Mouse (Mus musculus) forebrain, embryonic 10.5 days (tissue): Measurements from ENCODE around the gene Hs6st3. TPM values are rescaled to one million over a fixed set of nuclear protein-coding genes. Genes with fewer than 3 reads are reported as not detected.

ENCODE experiments used
- DNase-seq: peaks from one replicate; pipeline ENCODE4 v3.0.0-alpha.2; 2017; ENCODE audit warnings: low spot score; ENCODE audit errors: extremely low spot score
- H3K27ac ChIP-seq: fragments of 300-500 bp; sonication (generic); 2 replicates; pipeline ENCODE4 v1.5.1; 2016; ENCODE audit warnings: mild to moderate bottlenecking
- H3K27me3 ChIP-seq: fragments of 300-500 bp; sonication (generic); 2 replicates; pipeline ENCODE4 v1.6.1; 2016; ENCODE audit warnings: mild to moderate bottlenecking; ENCODE audit not compliant: poor library complexity, severe bottlenecking
- H3K36me3 ChIP-seq: fragments of 300-500 bp; sonication (generic); replicated peaks from 2 replicates; pipeline ENCODE4 v1.6.1; 2016; ENCODE audit warnings: mild to moderate bottlenecking, moderate library complexity
- H3K4me1 ChIP-seq: fragments of 300-500 bp; sonication (generic); 2 replicates; pipeline ENCODE4 v1.6.1; 2016
- H3K4me3 ChIP-seq: fragments of 300-500 bp; sonication (generic); 2 replicates; pipeline ENCODE4 v1.5.1; 2016; ENCODE audit warnings: mild to moderate bottlenecking, moderate library complexity
- H3K9me3 ChIP-seq: fragments of 300-500 bp; sonication (generic); 2 replicates; pipeline ENCODE4 v1.6.1; 2016; ENCODE audit warnings: mild to moderate bottlenecking, moderate library complexity
- WGBS: fragments of 180-500 bp; shearing (Covaris S2); methylation state at CpG from one replicate; pipeline ENCODE4 v1.1.7; 2016; 5-methylcytosine and 5-hydroxymethylcytosine counted together
- polyA plus RNA-seq: library from polyadenylated mRNA; unstranded; fragments of >200 nt; fragmentation: Nextera tagmentation; extraction: Ambion mirVana; gene quantifications from 2 replicates; pipeline ENCODE4 v1.2.1, GENCODE M21; 2016

The Hs6st3 gene
- polyA plus RNA-seq, 1 experiment from 2014 or later: not detected

GRCm38 (mm10) chr14:119798561-119798960 is 660.4 kb downstream of the Hs6st3 start:
- Histone ChIP-seq H3K4me1 (0 out of 2 replicates have a peak, but pooled peaks cover 2% of the 10 kb centered on the region), H3K4me3 (no peak overlapping the region), H3K27ac (no peak overlapping the region), H3K9me3 (no peaks in the 10 kb centered on the region), H3K36me3 (no peaks in the 10 kb centered on the region), H3K27me3 (no peaks in the 10 kb centered on the region)
- 93% methylated on average over 11 of the region's 11 CpGs for WGBS
- no peak for DNase-seq

GRCm38 (mm10) chr14:119800856-119801255 is 662.7 kb downstream of the Hs6st3 start:
- DNase-seq: no peak
- H3K9me3 ChIP-seq: no peaks in the 10 kb centered on the region
- WGBS: 81% methylated on average over 11 of the region's 11 CpGs
- H3K4me1 ChIP-seq: 0 out of 2 replicates have a peak, but pooled peaks cover 2% of the 10 kb centered on the region
- no peaks in the 10 kb centered on the region for H3K36me3 ChIP-seq
- no peaks in the 10 kb centered on the region for H3K27me3 ChIP-seq
- H3K4me3 ChIP-seq: no peak overlapping the region
- no peak overlapping the region for H3K27ac ChIP-seq

- Histone ChIP-seq H3K4me1 (peaks cover 6% of the 10 kb centered on the region; the same call in 1 of the 2 replicates), H3K9me3 (no peaks in the 10 kb centered on the region), H3K27ac (no peak overlapping the region), H3K36me3 (no peaks in the 10 kb centered on the region), H3K4me3 (no peak overlapping the region), H3K27me3 (peaks cover 4% of the 10 kb centered on the region; the same call in 1 of the 2 replicates)
- DNase-seq: no peak
- 93% methylated on average over 4 of the region's 4 CpGs for WGBS
Observed at GRCm38 (mm10) chr14:119813898-119814297, 675.8 kb downstream of the Hs6st3 start.

DNA sequence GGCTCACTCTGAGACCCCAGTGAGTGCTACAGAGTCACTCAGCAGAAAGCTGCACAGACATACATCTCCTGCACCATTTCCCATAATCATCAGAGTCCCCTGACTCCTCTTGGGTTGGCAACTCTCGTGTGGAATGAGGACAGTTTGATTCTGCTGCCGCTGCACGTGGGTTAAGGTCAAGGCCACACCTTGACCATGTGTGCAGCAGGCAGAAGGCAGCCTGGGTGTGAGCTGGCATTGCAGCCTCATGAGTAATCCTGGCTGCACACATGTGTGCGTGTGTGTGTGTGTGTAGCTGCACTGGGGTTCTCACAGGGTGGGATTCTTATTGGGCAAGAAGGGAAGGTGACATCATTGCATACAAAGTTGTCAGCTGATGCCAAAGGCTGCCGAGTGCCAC is 677.5 kb downstream of the Hs6st3 start:
- 88% methylated on average over 5 of the region's 5 CpGs for WGBS
- no peaks in the 10 kb centered on the region for H3K9me3 ChIP-seq
- peaks cover 4% of the 10 kb centered on the region; the same call in 1 of the 2 replicates for H3K27me3 ChIP-seq
- no peak for DNase-seq
- peaks cover 12% of the 10 kb centered on the region; the same call in 1 of the 2 replicates for H3K4me1 ChIP-seq
- H3K36me3 ChIP-seq: no peaks in the 10 kb centered on the region
- H3K4me3 ChIP-seq: no peak overlapping the region
- no peak overlapping the region for H3K27ac ChIP-seq

GRCm38 (mm10) chr14:119820562-119820961 is 682.4 kb downstream of the Hs6st3 start:
- no peaks in the 10 kb centered on the region for H3K36me3 ChIP-seq
- H3K27me3 ChIP-seq: peaks cover 2% of the 10 kb centered on the region; the same call in 1 of the 2 replicates
- H3K9me3 ChIP-seq: no peaks in the 10 kb centered on the region
- no peak overlapping the region for H3K4me3 ChIP-seq
- DNase-seq: no peak
- H3K4me1 ChIP-seq: peaks cover 12% of the 10 kb centered on the region; the same call in 1 of the 2 replicates
- no peak overlapping the region for H3K27ac ChIP-seq
- WGBS: 64% methylated on average over 6 of the region's 6 CpGs

DNA sequence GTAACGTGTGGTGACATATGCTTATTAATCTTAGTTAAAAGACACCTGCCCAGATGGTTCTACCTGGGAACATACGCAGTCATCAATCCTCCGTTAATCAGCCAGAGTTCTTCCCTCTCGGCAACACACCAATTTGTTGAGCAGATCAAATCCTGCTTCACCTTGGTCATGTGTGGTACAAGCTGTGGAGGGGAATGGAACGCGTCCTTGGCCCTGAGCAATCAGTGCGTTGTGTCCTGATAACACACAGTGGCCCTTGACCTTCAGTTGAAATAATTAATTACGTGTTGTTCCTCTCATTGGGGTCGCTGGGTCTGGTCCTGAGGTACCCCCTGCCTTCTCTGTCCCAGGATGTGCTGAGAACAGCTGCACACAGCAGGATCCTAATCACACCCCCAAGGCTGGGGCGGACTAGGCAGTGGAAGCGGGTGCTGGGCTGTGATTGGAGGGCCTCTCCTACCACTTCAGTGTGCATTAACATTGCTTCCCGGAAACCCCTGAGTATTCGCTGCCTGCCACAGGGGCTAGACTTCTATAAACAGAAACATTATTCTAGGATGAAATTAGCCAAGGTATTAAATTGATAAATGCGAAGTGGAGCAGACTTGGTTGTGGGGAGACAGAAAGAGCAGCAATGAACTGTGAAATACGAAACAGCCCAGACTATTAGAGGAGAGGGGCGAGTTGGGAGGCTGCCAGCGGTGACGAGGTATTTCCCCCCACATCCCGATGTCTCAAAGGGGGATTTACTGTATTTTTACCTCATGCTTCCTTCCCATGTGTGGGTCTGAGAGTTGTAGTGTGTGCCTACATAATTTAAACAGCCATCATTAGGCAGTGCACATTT is 693.2 kb downstream of the Hs6st3 start:
- H3K27me3 ChIP-seq: no peaks in the 10 kb centered on the region
- H3K36me3 ChIP-seq: no peaks in the 10 kb centered on the region
- no peaks in the 10 kb centered on the region for H3K9me3 ChIP-seq
- H3K4me1 ChIP-seq: peaks cover 24% of the 10 kb centered on the region
- DNase-seq: peak; percentile 18
- WGBS: 52% methylated on average over 19 of the region's 19 CpGs
- no peak overlapping the region for H3K27ac ChIP-seq
- no peak overlapping the region for H3K4me3 ChIP-seq

- Histone ChIP-seq H3K4me1 (peaks cover 24% of the 10 kb centered on the region), H3K4me3 (no peak overlapping the region), H3K36me3 (no peaks in the 10 kb centered on the region), H3K27ac (no peak overlapping the region), H3K27me3 (no peaks in the 10 kb centered on the region), H3K9me3 (no peaks in the 10 kb centered on the region)
- WGBS: 84% methylated on average over 7 of the region's 7 CpGs
- no peak for DNase-seq
Observed at GRCm38 (mm10) chr14:119832012-119832325, 693.8 kb downstream of the Hs6st3 start.

DNA sequence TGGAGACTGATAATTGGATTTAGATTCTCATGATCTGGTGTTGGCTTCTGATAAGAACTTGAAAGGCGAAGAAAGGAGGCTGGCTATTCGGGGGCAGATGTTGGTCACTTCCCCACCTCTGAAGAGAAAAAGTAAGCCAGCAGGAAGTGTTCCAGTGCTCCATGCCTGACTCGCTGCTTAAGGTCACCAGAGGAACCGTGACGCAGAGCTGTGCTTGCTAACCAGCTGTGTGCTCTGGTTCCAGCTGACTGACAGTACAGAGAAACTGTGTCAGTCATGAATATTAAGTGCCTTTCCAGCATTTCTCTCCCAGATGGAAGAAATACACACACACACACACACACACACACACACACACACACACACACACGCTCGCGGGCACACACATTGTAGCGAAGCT is 694.8 kb downstream of the Hs6st3 start:
- peaks cover 24% of the 10 kb centered on the region for H3K4me1 ChIP-seq
- no peaks in the 10 kb centered on the region for H3K27me3 ChIP-seq
- no peaks in the 10 kb centered on the region for H3K9me3 ChIP-seq
- 63% methylated on average over 9 of the region's 9 CpGs for WGBS
- DNase-seq: no peak
- H3K27ac ChIP-seq: no peak overlapping the region
- H3K36me3 ChIP-seq: no peaks in the 10 kb centered on the region
- H3K4me3 ChIP-seq: no peak overlapping the region

DNA sequence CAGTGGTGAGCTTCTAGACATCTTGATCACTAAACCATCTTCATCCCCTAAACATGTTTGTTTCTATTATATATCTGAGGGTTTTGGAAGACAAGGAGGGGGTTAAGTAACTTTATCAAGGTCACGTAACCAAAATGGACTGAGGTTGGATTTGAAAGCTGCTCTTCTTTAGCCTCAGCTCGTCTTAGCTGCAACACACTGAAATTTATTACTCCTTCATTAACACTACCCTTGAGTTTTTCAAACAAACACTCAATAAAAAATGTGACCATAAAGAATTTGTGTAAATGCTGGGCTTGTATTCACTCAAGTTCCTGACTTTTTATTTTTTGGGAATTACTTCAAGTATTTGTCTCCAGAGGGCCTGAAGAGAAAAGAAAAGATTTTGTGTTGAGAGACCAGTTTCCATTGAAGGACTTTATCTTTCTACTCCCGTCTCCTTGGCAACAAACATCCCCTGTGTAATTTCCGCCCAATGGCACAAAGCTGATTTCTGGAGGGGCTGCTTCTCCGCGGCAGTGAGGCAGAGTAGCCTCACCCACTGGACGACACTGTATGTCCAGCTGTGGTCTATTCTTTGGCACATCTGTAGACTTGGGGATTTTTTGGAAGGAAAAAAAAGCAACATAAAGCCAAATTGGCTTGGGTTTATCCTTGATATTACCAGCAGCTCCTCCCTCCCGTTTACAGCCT is 696.0 kb downstream of the Hs6st3 start:
- peaks cover 25% of the 10 kb centered on the region for H3K4me1 ChIP-seq
- H3K36me3 ChIP-seq: no peaks in the 10 kb centered on the region
- no peaks in the 10 kb centered on the region for H3K9me3 ChIP-seq
- 66% methylated on average over 8 of the region's 8 CpGs for WGBS
- no peak overlapping the region for H3K4me3 ChIP-seq
- H3K27ac ChIP-seq: no peak overlapping the region
- no peaks in the 10 kb centered on the region for H3K27me3 ChIP-seq
- no peak for DNase-seq

DNA sequence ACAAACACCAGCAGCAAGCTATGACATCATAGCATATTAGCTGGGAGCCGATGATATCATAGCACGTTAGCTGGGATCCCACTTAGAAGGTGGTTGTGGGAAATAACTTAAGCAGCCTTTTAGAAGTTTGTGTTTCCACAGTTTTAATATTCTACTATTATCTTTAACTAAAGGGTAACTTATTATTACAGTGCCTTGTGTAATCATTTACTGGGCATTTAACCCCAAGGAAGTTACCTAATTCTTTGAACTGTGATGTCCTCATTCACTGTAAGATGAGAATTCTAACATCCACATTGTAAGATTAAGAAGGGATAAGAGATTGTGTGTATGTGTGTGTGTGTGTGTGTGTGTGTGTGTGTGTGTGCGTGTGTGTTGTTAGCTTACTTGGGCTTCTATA is 697.9 kb downstream of the Hs6st3 start:
- H3K36me3 ChIP-seq: no peaks in the 10 kb centered on the region
- no peak overlapping the region for H3K4me3 ChIP-seq
- H3K4me1 ChIP-seq: peaks cover 30% of the 10 kb centered on the region
- no peaks in the 10 kb centered on the region for H3K9me3 ChIP-seq
- no peak overlapping the region for H3K27ac ChIP-seq
- no peak for DNase-seq
- 92% methylated on average over 3 of the region's 3 CpGs for WGBS
- H3K27me3 ChIP-seq: no peaks in the 10 kb centered on the region

GRCm38 (mm10) chr14:119847540-119847939 is 709.4 kb downstream of the Hs6st3 start:
- H3K27ac ChIP-seq: no peak overlapping the region
- 88% methylated on average over 12 of the region's 12 CpGs for WGBS
- H3K9me3 ChIP-seq: no peaks in the 10 kb centered on the region
- no peak overlapping the region for H3K4me3 ChIP-seq
- no peaks in the 10 kb centered on the region for H3K36me3 ChIP-seq
- H3K27me3 ChIP-seq: no peaks in the 10 kb centered on the region
- no peak for DNase-seq
- peaks cover 11% of the 10 kb centered on the region for H3K4me1 ChIP-seq

DNA sequence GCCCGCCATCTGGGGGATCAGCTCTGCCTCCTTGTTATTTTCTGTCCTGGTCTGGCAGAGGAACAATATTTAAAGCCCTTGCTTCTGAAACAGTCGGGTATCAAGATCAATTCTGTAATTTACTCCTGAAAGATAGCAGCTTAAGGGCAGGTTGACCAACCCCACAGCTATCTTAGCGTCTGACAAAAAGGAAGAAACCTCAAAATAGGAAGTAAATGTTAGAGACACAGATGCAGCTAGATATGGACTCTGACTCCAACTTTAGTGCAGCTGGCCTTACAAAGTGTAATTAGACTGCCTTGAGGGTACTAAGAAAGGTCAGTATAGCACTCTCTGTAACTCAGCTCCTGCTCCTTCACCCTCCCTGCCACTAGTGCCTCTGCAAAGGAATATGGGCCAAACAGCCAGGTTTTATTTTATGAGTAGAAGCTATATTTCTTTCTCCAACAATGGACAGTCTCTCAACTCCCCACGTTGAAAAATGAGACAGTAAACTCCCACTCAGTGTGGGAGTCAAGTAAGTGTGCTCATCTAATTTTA is 710.7 kb downstream of the Hs6st3 start:
- H3K27me3 ChIP-seq: no peaks in the 10 kb centered on the region
- H3K9me3 ChIP-seq: no peaks in the 10 kb centered on the region
- no peak overlapping the region for H3K27ac ChIP-seq
- no peaks in the 10 kb centered on the region for H3K36me3 ChIP-seq
- no peak for DNase-seq
- peaks cover 11% of the 10 kb centered on the region for H3K4me1 ChIP-seq
- 79% methylated on average over 4 of the region's 4 CpGs for WGBS
- no peak overlapping the region for H3K4me3 ChIP-seq

DNA sequence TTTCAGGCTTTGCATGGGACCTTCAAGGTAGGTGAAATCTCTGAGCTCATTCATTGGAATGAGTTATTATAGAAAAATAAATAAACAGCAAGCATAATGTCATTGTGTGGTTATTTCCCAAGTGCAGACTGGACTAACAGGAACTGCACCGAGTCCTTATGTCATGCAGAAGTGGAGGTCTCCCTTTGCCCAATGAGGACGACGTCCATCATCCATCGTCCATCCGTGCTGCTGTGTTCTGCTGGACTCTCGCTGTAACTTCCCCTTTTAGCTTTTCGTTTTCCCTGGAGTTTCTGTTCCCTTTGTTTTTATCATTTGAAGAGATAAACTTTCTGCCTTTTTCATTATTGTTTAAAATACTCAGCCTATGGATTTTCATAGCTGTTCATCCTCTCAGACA is 711.2 kb downstream of the Hs6st3 start:
- 94% methylated on average over 7 of the region's 7 CpGs for WGBS
- Histone ChIP-seq H3K36me3 (no peaks in the 10 kb centered on the region), H3K4me1 (peaks cover 11% of the 10 kb centered on the region), H3K9me3 (no peaks in the 10 kb centered on the region), H3K27me3 (no peaks in the 10 kb centered on the region), H3K27ac (no peak overlapping the region), H3K4me3 (no peak overlapping the region)
- no peak for DNase-seq
